Mouse (Mus musculus) ES-Bruce4 (cell line): ENCODE results near the gene Rab5if.
"Not testable (repeated sequence)": the region's sequence is repeated elsewhere in the genome, so short reads cannot be mapped to it uniquely, and the experiment has no call there.

Experiments used
- CTCF ChIP-seq: IDR thresholded peaks from one replicate; pipeline ENCODE4 v1.8.1; 2011; ENCODE audit warnings: low read depth, low read length
- POLR2A ChIP-seq: IDR thresholded peaks from one replicate; pipeline ENCODE4 v1.8.1; 2011; ENCODE audit warnings: low read length; ENCODE audit not compliant: insufficient read depth

GRCm38 (mm10) chr2:156919191-156919590, 56.3 kb downstream of the Rab5if start:
- TF ChIP-seq CTCF, POLR2A: not testable (repeated sequence)
